Mouse (Mus musculus) hindbrain, embryonic 16.5 days (tissue): ENCODE results near the gene Cts3. TPM values are rescaled to one million over a fixed set of nuclear protein-coding genes. Genes with fewer than 3 reads are reported as not detected.
"Not testable (repeated sequence)": the region's sequence is repeated elsewhere in the genome, so short reads cannot be mapped to it uniquely, and the experiment has no call there.

ENCODE experiments used
- ATAC-seq: fragments of 200-750 bp; cut with Nextera tagmentation; 2 replicates; pipeline ENCODE4 v1.8.0; 2017; ENCODE audit warnings: moderate TSS enrichment, moderate library complexity
- H3K27ac ChIP-seq: fragments of 300-500 bp; sonication (generic); 2 replicates; pipeline ENCODE4 v1.5.1; 2014; ENCODE audit warnings: low read depth, mild to moderate bottlenecking, control low read depth, low read length, moderate library complexity
- H3K27me3 ChIP-seq: fragments of 300-500 bp; sonication (generic); replicated peaks from 2 replicates; pipeline ENCODE4 v1.6.1; 2014; ENCODE audit warnings: low read length; ENCODE audit not compliant: control insufficient read depth, insufficient read depth
- H3K36me3 ChIP-seq: fragments of 300-500 bp; sonication (generic); 2 replicates; pipeline ENCODE4 v1.6.1; 2014; ENCODE audit warnings: mild to moderate bottlenecking, low read length, moderate library complexity, mixed read lengths; ENCODE audit not compliant: control insufficient read depth, insufficient read depth
- H3K4me1 ChIP-seq: fragments of 300-500 bp; sonication (generic); 2 replicates; pipeline ENCODE4 v1.6.1; 2014; ENCODE audit warnings: low read depth, low read length; ENCODE audit not compliant: control insufficient read depth, insufficient read depth
- H3K4me2 ChIP-seq: fragments of 300-500 bp; sonication (generic); 2 replicates; pipeline ENCODE4 v1.6.1; 2014; ENCODE audit warnings: mild to moderate bottlenecking, low read length, control low read depth, moderate library complexity
- H3K4me3 ChIP-seq: fragments of 300-500 bp; sonication (generic); 2 replicates; pipeline ENCODE4 v1.5.1; 2014; ENCODE audit warnings: mild to moderate bottlenecking, low read length, control low read depth, moderate library complexity
- H3K9ac ChIP-seq: fragments of 300-500 bp; sonication (generic); 2 replicates; pipeline ENCODE4 v1.6.1; 2014; ENCODE audit warnings: low read depth, mild to moderate bottlenecking, control low read depth, low read length, moderate library complexity
- H3K9me3 ChIP-seq: fragments of 300-500 bp; sonication (generic); 2 replicates; pipeline ENCODE4 v1.6.1; 2014; ENCODE audit warnings: mild to moderate bottlenecking, low read length, moderate library complexity; ENCODE audit not compliant: control insufficient read depth
- WGBS: fragments of 180-500 bp; shearing (Covaris S2); extraction: QIAGEN DNeasy Blood & Tissue Kit; methylation state at CpG from one replicate; pipeline ENCODE4 v1.1.7; 2014; 5-methylcytosine and 5-hydroxymethylcytosine counted together
- polyA plus RNA-seq: library from polyadenylated mRNA; unstranded; fragments of >200 nt; fragmentation: Nextera tagmentation; extraction: Ambion mirVana; gene quantifications from 2 replicates; pipeline ENCODE4 v1.2.1, GENCODE M21; 2015

The Cts3 gene
- not detected in 2 replicates for polyA plus RNA-seq

DNA sequence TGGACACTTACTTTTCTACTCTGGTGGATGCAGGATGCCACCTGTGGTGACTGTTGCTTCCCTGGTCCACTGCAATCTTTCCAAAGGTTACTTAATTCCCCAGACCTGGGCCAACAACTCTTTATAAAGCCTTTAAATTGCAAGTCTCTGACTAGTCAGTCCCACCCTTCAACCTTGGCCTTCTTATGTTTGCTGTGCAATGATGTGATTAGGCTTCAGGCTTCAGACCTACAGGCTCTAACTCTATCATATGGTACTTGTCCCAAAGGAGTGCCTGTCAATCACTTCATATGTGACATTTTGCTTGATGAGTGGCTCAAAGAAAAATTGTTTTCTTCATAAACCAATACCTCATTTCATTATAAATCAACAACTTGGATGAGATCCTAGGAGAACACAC, at the start of gene Cts3:
Cts3 (minus strand) TSS at position 101 of the 400 bp plus-strand sequence.
- Histone ChIP-seq H3K4me2 (no peak within 1 kb of the TSS), H3K27me3 (no peaks in the 10 kb centered on the region), H3K36me3 (no peaks in the 10 kb centered on the region), H3K9me3 (peaks cover 25% of the 10 kb centered on the region), H3K4me1 (no peaks in the 10 kb centered on the region), H3K9ac (no peak within 1 kb of the TSS), H3K27ac (no peak within 1 kb of the TSS), H3K4me3 (no peak within 1 kb of the TSS)
- ATAC-seq, result no peak

DNA sequence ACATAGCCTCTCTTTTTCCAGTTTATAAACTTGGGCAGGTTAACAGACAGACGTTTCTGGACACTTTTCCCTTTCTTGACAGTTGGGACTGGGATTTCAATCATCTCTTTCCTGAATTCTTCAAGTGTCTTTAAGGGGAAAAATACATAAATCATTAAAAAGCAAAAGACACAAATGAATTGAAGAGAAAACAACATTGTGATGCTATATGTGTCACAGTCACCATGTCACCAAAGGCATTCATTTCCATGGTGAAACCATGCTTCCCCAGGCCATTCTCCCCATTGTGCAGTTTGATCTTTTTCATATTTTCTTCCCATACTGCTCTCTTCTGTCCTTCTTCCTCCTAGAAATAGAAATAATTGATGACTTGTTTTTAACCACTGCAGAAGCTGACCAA, 1.9 kb downstream of the Cts3 start, which contains the start of gene Gm49352:
Gm49352 (minus strand) TSS at position 101 of the 400 bp plus-strand sequence.
- 32% methylated on average over 1 of the region's 1 CpGs for WGBS
- H3K9me3 ChIP-seq, result peaks cover 19% of the 10 kb centered on the region
- H3K36me3 ChIP-seq, H3K9ac ChIP-seq, H3K4me1 ChIP-seq, ATAC-seq, H3K27ac ChIP-seq, H3K4me2 ChIP-seq, H3K27me3 ChIP-seq, H3K4me3 ChIP-seq: not testable (repeated sequence)

DNA sequence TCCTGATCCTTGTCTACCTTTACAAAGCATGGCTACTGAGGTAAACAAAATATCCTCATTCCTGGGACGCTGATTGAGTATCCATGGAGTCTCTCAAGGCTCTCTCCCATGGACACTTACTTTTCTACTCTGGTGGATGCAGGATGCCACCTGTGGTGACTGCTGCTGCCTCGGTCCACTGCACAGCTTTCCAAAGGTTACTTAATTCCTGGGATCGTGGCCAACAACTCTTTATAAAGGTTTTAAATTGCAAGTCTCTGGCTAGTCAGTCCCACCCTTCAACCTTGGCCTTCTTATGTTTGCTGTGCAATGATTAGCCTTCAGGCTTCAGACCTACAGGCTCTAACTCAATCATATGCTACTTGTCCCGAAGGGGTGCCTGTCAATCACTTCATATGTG, 28.3 kb downstream of the Cts3 start, which contains the start of gene Ctsm:
Ctsm (minus strand) TSS at position 209 of the 400 bp plus-strand sequence.
- Histone ChIP-seq H3K27me3 (no peaks in the 10 kb centered on the region), H3K9ac (no peak within 1 kb of the TSS), H3K36me3 (no peaks in the 10 kb centered on the region), H3K4me3 (no peak within 1 kb of the TSS), H3K27ac (no peak within 1 kb of the TSS), H3K4me1 (no peaks in the 10 kb centered on the region), H3K4me2 (no peak within 1 kb of the TSS), H3K9me3 (peaks cover 20% of the 10 kb centered on the region)
- no peak for ATAC-seq
- WGBS, result 72% methylated on average over 4 of the region's 4 CpGs

Other genes starting within 250 kb of the Cts3 start
- not detected in 2 replicates for gene Cts7, start 211.9 kb downstream of the Cts3 start, polyA plus RNA-seq
- gene Ctsm, start 28.3 kb downstream of the Cts3 start, polyA plus RNA-seq, result not detected in 2 replicates
- gene Gm49352, start 2.0 kb downstream of the Cts3 start, polyA plus RNA-seq, result not detected in 2 replicates